Mouse (Mus musculus) heart, adult 2 months (tissue): ENCODE results near the gene Cct7.

Experiments used
- CTCF ChIP-seq: fragments of 200-600 bp; IDR thresholded peaks from 2 replicates; pipeline ENCODE4 v1.8.1; 2022; ENCODE audit warnings: antibody characterized with exemption, mild to moderate bottlenecking, moderate library complexity
- POLR2A ChIP-seq: fragments of 200-500 bp; IDR thresholded peaks from 2 replicates; pipeline ENCODE4 v1.6.1; 2011; ENCODE audit warnings: mild to moderate bottlenecking, low read depth, low read length, control low read depth; ENCODE audit not compliant: insufficient read depth

DNA sequence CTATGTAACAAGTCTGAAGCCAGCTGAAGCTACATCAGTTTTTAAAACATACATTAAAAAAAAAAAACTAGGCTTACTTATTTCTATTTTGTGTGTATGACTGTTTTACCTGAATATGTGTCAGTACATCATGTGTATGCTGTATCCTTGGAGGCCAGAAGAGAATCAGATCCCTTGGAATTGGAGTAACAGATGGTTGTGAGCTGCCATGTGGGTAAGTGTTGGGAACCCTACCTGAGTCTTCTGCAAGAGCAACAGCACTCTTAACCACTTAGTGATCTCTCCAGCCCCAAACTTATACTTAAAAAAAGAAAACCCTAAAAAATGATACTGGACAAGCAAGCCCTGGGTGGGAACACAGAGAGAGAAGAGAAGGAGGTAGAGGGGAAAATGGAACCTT lies 45.7 kb downstream of the Cct7 start:
- TF ChIP-seq CTCF (no peak), POLR2A (no peak)
